Mouse (Mus musculus) megakaryocyte, embryonic 14.5 days (primary cell): Measurements from ENCODE around the gene Cnbd2. TPM values are rescaled to one million over a fixed set of nuclear protein-coding genes. Genes with fewer than 3 reads are reported as not detected.

Source experiments
- H3K27me3 ChIP-seq: replicated peaks from 2 replicates; pipeline ENCODE3; 2012; ENCODE audit warnings: inconsistent platforms
- H3K36me3 ChIP-seq: replicated peaks from 2 replicates; pipeline ENCODE3; 2012; ENCODE audit warnings: low read length, inconsistent platforms, mixed read lengths
- H3K4me1 ChIP-seq: 2 replicates; pipeline ENCODE4 v1.6.1; 2012; ENCODE audit warnings: inconsistent platforms
- H3K4me3 ChIP-seq: replicated peaks from 2 replicates; pipeline ENCODE3; 2012; ENCODE audit warnings: moderate library complexity, mild to moderate bottlenecking, inconsistent platforms
- H3K9me3 ChIP-seq: 2 replicates; pipeline ENCODE4 v1.6.1; 2012; ENCODE audit warnings: inconsistent platforms
- FLI1 ChIP-seq: IDR thresholded peaks from 2 replicates; pipeline ENCODE4 v1.6.1; 2012; ENCODE audit warnings: low read length, inconsistent platforms, mixed read lengths
- GATA1 ChIP-seq: IDR thresholded peaks from 3 replicates; pipeline ENCODE4 v1.6.1; 2012; ENCODE audit warnings: mixed read lengths, low read length, inconsistent platforms, borderline replicate concordance
- polyA plus RNA-seq: library from polyadenylated mRNA; stranded (reverse); fragments of >175 nt; gene quantifications from 2 replicates; pipeline ENCODE4 v1.2.3, GENCODE M21; 2012; ENCODE audit warnings: low replicate concordance; ENCODE audit not compliant: insufficient read depth

Gene Cnbd2
- polyA plus RNA-seq, 1 experiment = 0.74 TPM

GRCm38 (mm10) chr2:156289552-156290160 lies 22.4 kb upstream of the Cnbd2 start:
- peaks cover 46% of the 10 kb centered on the region for H3K4me1 ChIP-seq
- no peaks in the 10 kb centered on the region for H3K9me3 ChIP-seq
- no peak for TF ChIP-seq GATA1
- no peak for TF ChIP-seq FLI1
- no peaks in the 10 kb centered on the region for H3K27me3 ChIP-seq
- H3K36me3 ChIP-seq = peaks cover 96% of the 10 kb centered on the region
- H3K4me3 ChIP-seq = no peak overlapping the region

GRCm38 (mm10) chr2:156291998-156292397 lies 20.1 kb upstream of the Cnbd2 start:
- peaks cover 62% of the 10 kb centered on the region for H3K4me1 ChIP-seq
- H3K4me3 ChIP-seq = no peak overlapping the region
- H3K27me3 ChIP-seq = no peaks in the 10 kb centered on the region
- peaks cover 95% of the 10 kb centered on the region for H3K36me3 ChIP-seq
- H3K9me3 ChIP-seq = no peaks in the 10 kb centered on the region
- TF ChIP-seq FLI1 (no peak), GATA1 (no peak)

- peaks cover 90% of the 10 kb centered on the region for H3K36me3 ChIP-seq
- H3K4me1 ChIP-seq = peaks cover 63% of the 10 kb centered on the region
Measured at GRCm38 (mm10) chr2:156295601-156296063, 16.5 kb upstream of the Cnbd2 start.

GRCm38 (mm10) chr2:156296190-156296589 lies 15.9 kb upstream of the Cnbd2 start:
- TF ChIP-seq FLI1 = no peak
- TF ChIP-seq GATA1 = no peak

More at GRCm38 (mm10) chr2:156295601-156296063, 16.5 kb upstream of the Cnbd2 start:
- no peak for TF ChIP-seq GATA1
- no peak for TF ChIP-seq FLI1
- no peaks in the 10 kb centered on the region for H3K27me3 ChIP-seq
- H3K4me3 ChIP-seq = no peak overlapping the region
- H3K9me3 ChIP-seq = no peaks in the 10 kb centered on the region

GRCm38 (mm10) chr2:156297653-156298052 lies 14.4 kb upstream of the Cnbd2 start:
- Histone ChIP-seq H3K4me1 (peaks cover 45% of the 10 kb centered on the region), H3K36me3 (peaks cover 92% of the 10 kb centered on the region), H3K27me3 (no peaks in the 10 kb centered on the region), H3K9me3 (no peaks in the 10 kb centered on the region), H3K4me3 (no peak overlapping the region)
- no peak for TF ChIP-seq FLI1
- no peak for TF ChIP-seq GATA1

More at GRCm38 (mm10) chr2:156296190-156296589, 15.9 kb upstream of the Cnbd2 start:
- Histone ChIP-seq H3K36me3 (peaks cover 90% of the 10 kb centered on the region), H3K27me3 (no peaks in the 10 kb centered on the region), H3K9me3 (no peaks in the 10 kb centered on the region), H3K4me1 (peaks cover 58% of the 10 kb centered on the region), H3K4me3 (no peak overlapping the region)

GRCm38 (mm10) chr2:156298458-156298857 lies 13.6 kb upstream of the Cnbd2 start:
- Histone ChIP-seq H3K27me3 (no peaks in the 10 kb centered on the region), H3K36me3 (peaks cover 92% of the 10 kb centered on the region), H3K4me1 (peaks cover 37% of the 10 kb centered on the region), H3K9me3 (no peaks in the 10 kb centered on the region), H3K4me3 (no peak overlapping the region)
- TF ChIP-seq FLI1 (no peak), GATA1 (no peak)

GRCm38 (mm10) chr2:156302063-156302462 lies 10.0 kb upstream of the Cnbd2 start:
- peaks cover 9% of the 10 kb centered on the region for H3K4me1 ChIP-seq
- H3K4me3 ChIP-seq = no peak overlapping the region
- H3K36me3 ChIP-seq = peaks cover 93% of the 10 kb centered on the region
- no peaks in the 10 kb centered on the region for H3K9me3 ChIP-seq
- TF ChIP-seq FLI1 (no peak), GATA1 (no peak)
- no peaks in the 10 kb centered on the region for H3K27me3 ChIP-seq

- H3K9me3 ChIP-seq = no peaks in the 10 kb centered on the region
- H3K4me3 ChIP-seq = no peak overlapping the region
- no peaks in the 10 kb centered on the region for H3K4me1 ChIP-seq
- no peaks in the 10 kb centered on the region for H3K27me3 ChIP-seq
- TF ChIP-seq FLI1 = no peak
- TF ChIP-seq GATA1 = no peak
- H3K36me3 ChIP-seq = peaks cover 85% of the 10 kb centered on the region
Measured at GRCm38 (mm10) chr2:156304351-156304750, 7.7 kb upstream of the Cnbd2 start.

GRCm38 (mm10) chr2:156305818-156306217 lies 6.3 kb upstream of the Cnbd2 start:
- no peak for TF ChIP-seq FLI1
- TF ChIP-seq GATA1 = no peak
- Histone ChIP-seq H3K27me3 (no peaks in the 10 kb centered on the region), H3K4me3 (no peak overlapping the region), H3K36me3 (peaks cover 83% of the 10 kb centered on the region), H3K4me1 (peaks cover 8% of the 10 kb centered on the region), H3K9me3 (no peaks in the 10 kb centered on the region)

GRCm38 (mm10) chr2:156307261-156307660 lies 4.8 kb upstream of the Cnbd2 start:
- Histone ChIP-seq H3K4me3 (no peak overlapping the region), H3K27me3 (no peaks in the 10 kb centered on the region), H3K9me3 (no peaks in the 10 kb centered on the region), H3K4me1 (peaks cover 14% of the 10 kb centered on the region), H3K36me3 (peaks cover 70% of the 10 kb centered on the region)
- TF ChIP-seq FLI1 = no peak
- TF ChIP-seq GATA1 = no peak

GRCm38 (mm10) chr2:156309948-156310347 lies 2.2 kb upstream of the Cnbd2 start:
- Histone ChIP-seq H3K27me3 (no peaks in the 10 kb centered on the region), H3K9me3 (peaks cover 6% of the 10 kb centered on the region; the same call in 1 of the 2 replicates), H3K36me3 (peaks cover 49% of the 10 kb centered on the region), H3K4me3 (no peak overlapping the region), H3K4me1 (peaks cover 22% of the 10 kb centered on the region)
- TF ChIP-seq FLI1 = no peak
- TF ChIP-seq GATA1 = no peak
